Mouse (Mus musculus): Measurements from ENCODE around the gene Dis3. TPM values are rescaled to one million over a fixed set of nuclear protein-coding genes. Genes with fewer than 3 reads are reported as not detected.
"Not testable (repeated sequence)": the region's sequence is repeated elsewhere in the genome, so short reads cannot be mapped to it uniquely, and the experiment has no call there.

Gene Dis3
- polyA plus RNA-seq, 2 experiments from 2014 or later, result 5.3 to 9.0 TPM

- no peak for ATAC-seq
Observed at GRCm38 (mm10) chr14:99060616-99061015, 39.0 kb downstream of the Dis3 start.

- ATAC-seq, result no peak
Observed at GRCm38 (mm10) chr14:99058959-99059586, 40.5 kb downstream of the Dis3 start.

GRCm38 (mm10) chr14:99046782-99047181 lies 52.8 kb downstream of the Dis3 start:
- peak; percentile 13 for ATAC-seq

- ATAC-seq, result peak; percentile 82
Observed at GRCm38 (mm10) chr14:99046031-99046781, 53.4 kb downstream of the Dis3 start, which contains the start of the genes Mzt1 and Bora. TSS of gene Mzt1 (minus strand) at chr14:99046134. TSS of gene Bora (plus strand) at chr14:99046222.

- ATAC-seq, result peak; percentile 25
Observed at GRCm38 (mm10) chr14:99045378-99046030, 54.1 kb downstream of the Dis3 start.

GRCm38 (mm10) chr14:99044718-99045117 lies 54.9 kb downstream of the Dis3 start:
- no peak for ATAC-seq

- ATAC-seq, result no peak
Observed at GRCm38 (mm10) chr14:99044096-99044495, 55.5 kb downstream of the Dis3 start.

- no peak for ATAC-seq
Observed at GRCm38 (mm10) chr14:99043499-99043898, 56.1 kb downstream of the Dis3 start.

- no peak for ATAC-seq
Observed at GRCm38 (mm10) chr14:99041416-99041815, 58.2 kb downstream of the Dis3 start.

GRCm38 (mm10) chr14:99039308-99039707 lies 60.3 kb downstream of the Dis3 start:
- not testable (repeated sequence) for ATAC-seq

GRCm38 (mm10) chr14:99037703-99038102 lies 61.9 kb downstream of the Dis3 start:
- ATAC-seq, result no peak

GRCm38 (mm10) chr14:99036039-99036438 lies 63.5 kb downstream of the Dis3 start:
- no peak for ATAC-seq

GRCm38 (mm10) chr14:99034851-99035250 lies 64.7 kb downstream of the Dis3 start:
- not testable (repeated sequence) for ATAC-seq

GRCm38 (mm10) chr14:99032596-99032995 lies 67.0 kb downstream of the Dis3 start:
- ATAC-seq, result peak; percentile 53

GRCm38 (mm10) chr14:99031337-99031873 lies 68.2 kb downstream of the Dis3 start:
- ATAC-seq, result no peak

GRCm38 (mm10) chr14:99029987-99030386 lies 69.6 kb downstream of the Dis3 start:
- no peak for ATAC-seq

Other genes with a start within 250 kb of the Dis3 start
- gene Rpl36a-ps1, start 105.5 kb downstream of the Dis3 start, polyA plus RNA-seq (2017; shearing (Covaris generic)), result 10 to 100 TPM; 32.3 to 44.8 TPM
- 10 to 100 TPM; 56.1 to 58.4 TPM for gene Mzt1, start 53.6 kb downstream of the Dis3 start, polyA plus RNA-seq (2017; shearing (Covaris generic))
- 10 to 100 TPM; 27.4 to 31.0 TPM for gene Bora, start 53.5 kb downstream of the Dis3 start, polyA plus RNA-seq (2017; shearing (Covaris generic))
- gene Pibf1, start 346 bp downstream of the Dis3 start, polyA plus RNA-seq (2017; shearing (Covaris generic)), result 10 to 100 TPM; 18.0 to 18.5 TPM
- not detected for gene Klf5, start 198.9 kb upstream of the Dis3 start, polyA plus RNA-seq (2017; shearing (Covaris generic))